Mouse (Mus musculus): ENCODE measurements around the gene H2-Q2.
"Not testable (repeated sequence)": the region's sequence is repeated elsewhere in the genome, so short reads cannot be mapped to it uniquely, and the experiment has no call there.

H2-Q2 gene

DNA sequence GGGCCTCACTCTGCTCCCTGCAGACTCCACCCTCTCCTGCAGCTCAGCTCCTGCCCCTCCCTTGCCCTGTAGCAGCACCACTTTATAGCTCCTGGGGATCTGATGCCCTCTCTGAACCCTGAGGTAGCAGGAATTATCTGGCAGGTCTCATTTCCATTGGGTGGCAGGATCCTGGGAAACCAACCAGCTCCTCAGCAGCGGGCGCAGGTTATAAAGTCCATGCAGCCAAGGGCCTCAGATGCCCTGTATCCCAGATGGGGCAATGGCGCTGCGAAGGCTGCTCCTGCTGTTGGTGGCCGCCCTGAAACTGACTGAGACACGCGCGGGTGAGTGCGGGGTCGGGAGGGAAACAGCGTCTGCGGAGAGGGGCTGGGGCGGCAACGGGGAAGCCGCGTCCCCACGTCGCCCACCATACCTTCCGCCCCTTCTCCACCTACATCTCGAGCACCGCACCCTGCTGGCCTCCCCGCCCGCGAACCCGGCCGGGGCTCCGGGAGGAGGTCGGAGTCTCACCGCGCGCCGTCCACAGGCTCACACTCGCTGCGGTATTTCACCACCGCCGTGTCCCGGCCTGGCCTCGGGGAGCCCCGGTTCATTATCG lies at the start of gene H2-Q2:
Gene H2-Q2 (plus strand): TSS at position 172 of the 601 bp plus-strand sequence.
- DNase-seq (ENCODE audit: low spot score): no peak

GRCm38 (mm10) chr17:35295796-35296195 lies 46.2 kb upstream of the H2-Q2 start:
- not testable (repeated sequence) for DNase-seq (ENCODE audit: low spot score)

DNA sequence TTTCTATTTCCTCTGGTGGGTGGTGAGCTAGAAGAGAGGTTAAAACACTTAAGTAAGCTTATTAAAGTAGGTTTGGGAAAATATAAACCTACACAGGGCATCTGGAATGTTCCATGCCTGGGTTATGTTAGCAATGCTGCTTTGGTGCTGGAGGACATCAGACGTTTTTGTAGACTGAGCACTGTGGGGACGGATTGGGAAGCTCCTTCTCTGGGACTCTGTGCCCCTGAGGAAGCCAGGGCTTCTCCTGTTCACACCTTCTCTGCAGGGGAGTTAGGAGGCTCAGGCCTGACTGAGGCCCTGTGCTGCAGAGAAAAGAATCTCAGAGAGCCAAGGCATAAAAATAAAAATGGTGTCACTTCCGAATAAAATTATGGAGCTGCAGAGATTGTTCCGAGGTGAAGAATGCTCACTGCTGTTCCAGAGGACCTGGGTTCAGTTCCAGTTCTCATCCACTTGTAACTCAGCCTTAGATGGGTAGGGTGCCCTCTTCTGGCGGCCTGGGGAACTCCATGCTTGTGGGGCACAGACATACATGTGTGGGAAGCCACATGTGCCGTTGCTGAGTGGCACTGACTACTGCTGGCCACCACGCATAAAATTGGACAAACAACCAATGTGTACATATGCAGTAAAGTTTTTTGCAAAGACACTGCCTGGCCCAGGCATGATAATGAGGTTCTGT lies 41.6 kb upstream of the H2-Q2 start:
- DNase-seq (ENCODE audit: low spot score): not testable (repeated sequence)

DNA sequence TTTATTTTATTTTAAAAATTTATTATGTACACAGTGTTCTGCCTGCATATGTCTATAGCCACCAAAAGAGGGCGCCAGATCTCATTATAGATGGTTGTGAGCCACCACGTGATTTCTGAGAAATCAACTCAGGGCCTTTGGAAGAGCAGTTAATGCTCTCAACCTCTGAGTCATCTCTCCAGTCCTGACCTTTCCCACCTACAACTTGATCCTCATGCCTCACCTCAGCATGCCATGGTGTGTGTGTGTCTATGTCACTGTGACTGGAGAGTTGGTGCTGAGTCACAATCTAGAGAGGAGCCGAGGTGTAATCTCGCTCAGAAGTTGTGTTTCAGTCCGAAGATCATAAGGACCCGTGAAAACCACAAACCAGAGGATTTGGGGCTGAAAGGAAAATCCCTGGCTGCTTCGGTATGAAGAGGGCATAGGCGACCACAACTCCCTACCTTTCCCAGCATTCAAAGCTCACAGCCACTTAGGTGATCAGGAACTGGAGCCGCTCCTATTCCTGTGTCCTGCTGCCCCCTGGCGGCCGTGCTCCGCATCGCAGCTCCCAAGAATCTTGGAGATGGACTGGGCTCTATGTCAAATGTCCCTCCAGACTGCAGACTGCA lies 40.3 kb upstream of the H2-Q2 start:
- DNase-seq (ENCODE audit: low spot score): peak; percentile 88

- DNase-seq (ENCODE audit: low spot score): no peak
Measured at GRCm38 (mm10) chr17:35303271-35303670, 38.8 kb upstream of the H2-Q2 start.

DNA sequence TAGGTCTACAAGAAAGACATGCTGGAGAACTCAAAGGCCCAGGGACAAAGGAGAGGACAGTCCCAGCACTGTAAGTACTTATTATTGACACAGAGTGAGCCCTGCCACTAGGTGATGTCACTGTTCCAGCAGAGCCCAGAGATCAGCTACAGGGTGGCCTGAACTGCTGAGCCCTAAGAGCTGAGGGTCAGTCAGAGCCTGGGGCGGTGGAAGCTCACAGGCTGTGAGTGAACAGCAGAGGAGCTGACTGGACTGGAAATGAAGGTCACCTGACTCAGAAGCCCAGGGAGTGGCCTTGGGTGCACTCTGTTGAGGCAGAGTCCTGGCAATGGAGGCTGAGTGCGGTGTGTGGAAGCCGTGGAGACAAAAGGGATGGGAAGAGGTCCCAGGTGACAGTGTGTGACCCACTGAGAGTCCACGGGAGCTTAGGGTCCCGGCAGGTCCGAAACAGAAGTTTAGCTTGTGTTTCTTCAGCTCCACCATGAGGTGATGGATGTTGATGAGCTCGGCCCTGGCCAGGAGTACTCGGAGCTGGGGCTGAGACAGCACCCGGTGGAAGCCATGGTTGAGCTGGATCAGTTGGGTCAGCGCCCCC lies 38.2 kb upstream of the H2-Q2 start:
- no peak for DNase-seq (ENCODE audit: low spot score)

DNA sequence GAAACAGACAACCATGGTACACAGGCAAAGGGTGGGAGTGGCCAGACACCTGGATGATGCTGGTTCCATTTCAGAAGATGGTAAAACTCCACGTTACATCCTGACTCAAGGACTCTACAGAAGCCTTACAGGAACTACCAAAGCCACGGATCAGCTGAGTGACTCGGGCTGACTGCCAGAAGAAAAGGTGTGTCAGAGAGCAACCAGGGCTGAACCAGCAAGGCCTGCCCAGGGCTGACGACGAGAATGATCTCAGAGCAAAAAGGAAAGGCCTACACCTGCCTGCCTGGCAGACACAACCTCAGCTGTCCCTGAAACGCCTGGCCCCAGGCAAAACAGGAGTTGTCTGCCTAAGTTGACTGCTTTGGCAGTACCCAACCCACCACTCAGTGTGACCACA lies 37.6 kb upstream of the H2-Q2 start:
- DNase-seq (ENCODE audit: low spot score): no peak

DNA sequence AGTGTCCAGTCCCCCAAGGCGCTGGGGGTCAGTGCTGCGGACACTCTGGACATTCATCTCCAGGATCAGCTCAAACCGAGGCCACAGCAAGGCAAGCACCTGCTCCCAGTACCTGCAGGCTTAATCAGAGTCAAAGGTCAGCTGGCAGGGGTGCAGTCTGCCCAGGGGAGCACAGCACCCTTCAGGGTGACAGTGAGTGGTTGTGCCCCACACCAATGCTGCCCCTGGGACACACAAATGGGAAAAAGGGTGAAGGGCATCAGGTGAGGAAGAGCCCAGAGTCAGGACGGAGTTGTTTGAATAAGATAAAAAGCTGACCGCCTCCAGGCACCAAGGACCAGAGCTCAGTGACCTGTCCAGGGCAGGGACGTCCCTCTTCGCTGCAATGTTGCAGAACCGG lies 37.1 kb upstream of the H2-Q2 start:
- not testable (repeated sequence) for DNase-seq (ENCODE audit: low spot score)

GRCm38 (mm10) chr17:35318671-35319070 lies 23.4 kb upstream of the H2-Q2 start:
- no peak for DNase-seq (ENCODE audit: low spot score)

DNA sequence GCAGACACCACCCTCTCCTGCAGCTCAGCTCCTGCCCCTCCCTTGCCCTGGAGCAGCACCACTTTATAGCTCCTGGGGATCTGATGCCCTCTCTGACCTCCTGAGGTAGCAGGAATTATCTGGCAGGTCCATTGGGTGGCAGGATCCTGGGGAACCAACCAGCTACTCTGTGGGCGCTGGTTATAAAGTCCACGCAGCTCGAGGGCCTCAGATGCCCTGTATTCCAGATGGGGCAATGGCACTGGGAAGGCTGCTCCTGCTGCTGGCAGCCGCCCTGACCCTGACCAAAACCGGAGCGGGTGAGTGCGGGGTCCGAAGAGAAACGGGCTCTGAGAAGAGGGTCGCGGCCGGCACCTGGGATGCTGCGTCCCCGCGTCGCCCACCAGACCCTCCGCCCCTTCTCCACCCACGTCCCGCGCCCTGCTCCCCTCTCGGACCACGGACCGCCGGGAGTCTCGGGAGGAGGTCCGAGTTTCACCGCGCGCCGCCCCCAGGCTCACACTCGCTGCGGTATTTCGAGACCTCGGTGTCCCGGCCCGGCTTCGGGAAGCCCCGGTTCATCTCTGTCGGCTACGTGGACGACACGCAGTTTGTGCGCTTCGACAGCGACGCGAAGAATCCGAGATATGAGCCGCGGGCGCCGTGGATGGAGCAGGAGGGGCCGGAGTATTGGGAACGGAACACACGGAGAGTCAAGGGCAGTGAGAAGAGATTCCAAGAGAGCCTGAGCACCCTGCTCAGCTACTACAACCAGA lies 21.5 kb upstream of the H2-Q2 start, which contains the start of gene H2-Q1:
Gene H2-Q1 (plus strand): TSS at position 79 of the 755 bp plus-strand sequence.
- no peak for DNase-seq (ENCODE audit: low spot score)

DNA sequence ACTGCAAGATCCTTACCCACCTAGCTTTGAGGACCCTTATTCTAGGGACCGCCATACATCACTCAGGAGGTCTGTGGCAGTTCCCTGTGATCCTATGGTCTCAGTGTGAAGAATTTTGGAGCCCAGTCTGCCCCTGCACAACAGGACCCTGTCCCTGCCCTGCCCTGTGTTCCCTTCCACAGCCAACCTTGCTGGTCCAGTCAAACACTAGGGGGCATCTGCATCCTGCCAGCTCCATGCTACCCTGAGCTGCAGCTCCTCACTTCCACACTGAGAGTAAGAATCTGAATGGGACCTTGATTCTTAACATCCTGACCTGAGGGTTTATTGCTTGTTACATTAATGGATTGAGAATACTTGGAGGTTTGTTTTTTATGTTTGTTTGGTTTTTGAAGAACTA lies 16.9 kb upstream of the H2-Q2 start:
- not testable (repeated sequence) for DNase-seq (ENCODE audit: low spot score)

- not testable (repeated sequence) for DNase-seq (ENCODE audit: low spot score)
Measured at GRCm38 (mm10) chr17:35326000-35326399, 16.0 kb upstream of the H2-Q2 start.

DNA sequence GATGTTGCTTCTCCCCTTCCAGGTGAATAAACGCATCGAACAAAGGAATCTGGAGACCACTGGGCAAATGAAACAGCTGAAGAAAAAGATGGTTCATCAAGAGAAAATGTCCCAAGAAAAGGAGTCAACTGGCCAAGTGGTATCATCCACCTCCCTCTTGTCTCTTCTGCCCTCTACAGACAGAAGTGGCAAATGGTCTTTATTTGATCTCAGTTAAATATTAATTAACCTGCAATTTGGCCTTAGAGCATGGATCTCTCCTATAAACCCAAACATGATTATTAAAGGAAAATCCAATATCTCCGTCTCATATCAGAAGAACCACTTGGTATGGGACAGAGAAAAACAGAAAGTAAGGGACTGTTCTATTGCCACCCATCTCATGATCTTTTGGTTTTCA lies 12.3 kb upstream of the H2-Q2 start:
- DNase-seq (ENCODE audit: low spot score): not testable (repeated sequence)

- DNase-seq (ENCODE audit: low spot score): not testable (repeated sequence)
Measured at GRCm38 (mm10) chr17:35331546-35331945, 10.5 kb upstream of the H2-Q2 start.

DNA sequence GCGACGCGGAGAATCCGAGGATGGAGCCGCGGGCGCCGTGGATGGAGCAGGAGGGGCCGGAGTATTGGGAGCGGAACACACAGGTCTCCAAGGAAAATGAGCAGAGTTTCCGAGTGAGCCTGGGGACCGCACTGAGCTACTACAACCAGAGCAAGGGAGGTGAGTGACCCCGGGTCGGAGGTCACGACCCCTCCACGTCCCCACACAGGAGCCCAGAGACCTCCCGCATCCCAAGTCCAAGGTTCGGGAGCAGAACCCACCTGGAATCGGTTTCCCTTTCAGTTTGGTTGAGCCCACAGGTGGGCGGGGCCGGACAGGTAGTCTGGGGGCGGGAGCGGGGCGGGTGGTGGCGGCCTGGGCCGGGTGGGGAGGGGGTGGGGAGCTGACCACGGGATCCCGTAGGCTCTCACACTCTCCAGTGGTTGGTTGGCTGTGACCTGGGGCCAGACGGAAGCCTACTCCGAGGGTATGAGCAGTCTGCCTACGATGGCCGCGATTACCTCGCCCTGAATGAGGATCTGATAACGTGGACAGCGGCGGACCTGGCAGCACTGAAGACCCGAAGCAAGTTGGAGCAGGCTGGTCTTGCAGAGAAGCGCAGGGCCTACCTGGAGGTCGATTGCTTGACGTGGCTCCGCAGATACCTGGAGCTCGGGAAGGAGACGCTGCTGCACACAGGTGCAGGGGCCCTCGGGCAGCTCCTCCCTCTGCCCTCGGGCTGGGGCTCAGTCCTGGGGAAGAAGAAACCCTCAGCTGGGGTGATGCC lies 852 bp downstream of the H2-Q2 start:
- DNase-seq (ENCODE audit: low spot score): no peak

GRCm38 (mm10) chr17:35347659-35348058 lies 5.6 kb downstream of the H2-Q2 start:
- DNase-seq (ENCODE audit: low spot score): not testable (repeated sequence)

GRCm38 (mm10) chr17:35353275-35353674 lies 11.2 kb downstream of the H2-Q2 start:
- DNase-seq (ENCODE audit: low spot score): not testable (repeated sequence)

DNA sequence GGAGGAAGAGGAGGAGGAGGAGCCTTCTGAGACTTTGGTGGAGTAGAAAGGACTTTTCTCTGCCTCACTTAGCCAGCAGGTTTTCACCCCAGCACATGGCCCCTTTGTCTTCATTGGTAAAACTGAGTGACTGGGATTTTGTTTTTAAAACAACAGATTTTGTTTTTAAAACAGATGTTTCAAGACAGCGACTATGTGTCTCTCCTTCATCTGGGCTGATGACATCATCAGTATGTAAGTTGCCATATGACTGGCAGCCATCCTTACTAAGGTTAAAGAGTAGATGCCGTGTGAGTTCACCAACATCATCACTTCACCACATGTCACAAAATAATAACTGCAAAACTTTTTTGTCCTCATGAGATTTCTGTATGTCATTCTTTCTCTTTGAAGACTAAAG lies 12.0 kb downstream of the H2-Q2 start:
- DNase-seq (ENCODE audit: low spot score): no peak

DNA sequence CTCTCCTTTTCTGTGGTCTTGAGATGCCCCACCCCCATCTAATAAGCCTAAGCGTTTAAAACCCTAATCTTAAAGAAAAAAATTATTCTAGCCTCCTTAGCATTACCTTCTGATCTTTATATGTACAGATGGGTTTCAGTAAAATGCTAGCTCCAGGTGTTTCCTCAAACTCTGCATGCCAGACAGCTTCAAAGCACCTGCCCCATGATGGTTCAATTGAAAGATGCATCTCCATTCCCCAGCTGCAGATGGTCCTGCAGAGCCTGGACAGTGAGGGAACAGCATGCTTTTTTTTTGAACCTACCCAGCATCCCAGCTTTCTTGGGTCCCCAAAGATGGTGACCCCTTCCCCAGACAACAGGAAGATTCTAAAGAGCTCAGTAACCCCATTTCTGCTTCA lies 15.0 kb downstream of the H2-Q2 start:
- no peak for DNase-seq (ENCODE audit: low spot score)

- DNase-seq (ENCODE audit: low spot score): no peak
Measured at GRCm38 (mm10) chr17:35358763-35359469, 16.9 kb downstream of the H2-Q2 start.

DNA sequence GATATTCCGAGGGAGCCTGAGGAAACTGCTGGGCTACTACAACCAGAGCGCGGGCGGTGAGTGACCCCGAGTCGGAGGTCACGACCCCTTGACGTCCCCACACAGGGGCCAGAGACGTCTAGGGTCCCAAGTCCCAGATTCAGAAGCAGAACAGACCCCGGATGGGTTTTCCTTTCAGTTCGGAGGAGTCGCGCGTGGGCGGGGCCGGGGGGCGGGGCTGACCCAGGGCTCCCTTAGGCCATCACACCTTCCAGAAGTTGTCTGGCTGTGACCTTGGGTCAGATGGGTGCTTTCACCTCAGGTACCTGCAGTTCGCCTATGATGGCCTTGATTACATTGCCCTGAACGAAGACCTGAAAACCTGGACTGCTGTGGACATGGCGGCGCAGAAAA lies 17.4 kb downstream of the H2-Q2 start:
- DNase-seq (ENCODE audit: low spot score): no peak

Data from ovary, postnatal 10 days (tissue).